Mouse (Mus musculus) intestine, postnatal 0 days (tissue): ENCODE data around the gene Ap2b1. TPM values are rescaled to one million over a fixed set of nuclear protein-coding genes. Genes with fewer than 3 reads are reported as not detected.

Source experiments
- ATAC-seq: fragments of 200-750 bp; cut with Nextera tagmentation; 2 replicates; pipeline ENCODE4 v1.8.0; 2017; ENCODE audit warnings: mild to moderate bottlenecking, moderate TSS enrichment, moderate library complexity
- H3K27ac ChIP-seq: fragments of 300-500 bp; sonication (generic); 2 replicates; pipeline ENCODE4 v1.5.1; 2014; ENCODE audit warnings: mild to moderate bottlenecking, low read depth, low read length, moderate library complexity
- H3K27me3 ChIP-seq: fragments of 300-500 bp; sonication (generic); replicated peaks from 2 replicates; pipeline ENCODE4 v1.6.1; 2014; ENCODE audit warnings: low read length, mixed read lengths; ENCODE audit not compliant: control insufficient read depth, insufficient read depth
- H3K36me3 ChIP-seq: fragments of 300-500 bp; sonication (generic); 2 replicates; pipeline ENCODE4 v1.6.1; 2014; ENCODE audit warnings: mild to moderate bottlenecking, moderate library complexity; ENCODE audit not compliant: control insufficient read depth, insufficient read depth
- H3K4me1 ChIP-seq: fragments of 300-500 bp; sonication (generic); replicated peaks from 2 replicates; pipeline ENCODE4 v1.6.1; 2014; ENCODE audit warnings: antibody characterized with exemption, low read length, mixed read lengths; ENCODE audit not compliant: control insufficient read depth, insufficient read depth
- H3K4me2 ChIP-seq: fragments of 300-500 bp; sonication (generic); replicated peaks from 2 replicates; pipeline ENCODE4 v1.6.1; 2014; ENCODE audit warnings: low read depth, mild to moderate bottlenecking, moderate library complexity
- H3K4me3 ChIP-seq: fragments of 300-500 bp; sonication (generic); 2 replicates; pipeline ENCODE4 v1.5.1; 2014; ENCODE audit warnings: low read depth, low read length
- H3K9ac ChIP-seq: fragments of 300-500 bp; sonication (generic); 2 replicates; pipeline ENCODE4 v1.6.1; 2014; ENCODE audit warnings: mild to moderate bottlenecking, low read depth, low read length
- H3K9me3 ChIP-seq: fragments of 300-500 bp; sonication (generic); 2 replicates; pipeline ENCODE4 v1.6.1; 2016; ENCODE audit warnings: mixed run types; ENCODE audit not compliant: control insufficient read depth
- CTCF ChIP-seq: sonication (generic); IDR thresholded peaks from 2 replicates; pipeline ENCODE4 v1.5.1; 2016; ENCODE audit warnings: low read depth, mild to moderate bottlenecking, control low read depth, antibody characterized with exemption, moderate library complexity
- WGBS: fragments of 180-500 bp; shearing (Covaris S2); extraction: QIAGEN DNeasy Blood & Tissue Kit; methylation state at CpG from one replicate; pipeline ENCODE4 v1.1.7; 2014; 5-methylcytosine and 5-hydroxymethylcytosine counted together
- polyA plus RNA-seq: library from polyadenylated mRNA; unstranded; fragments of >200 nt; fragmentation: Nextera tagmentation; extraction: Ambion mirVana; gene quantifications from 2 replicates; pipeline ENCODE4 v1.2.1, GENCODE M21; 2015

Gene Ap2b1
- polyA plus RNA-seq, 1 experiment from 2014 or later, result 20.7 TPM

GRCm38 (mm10) chr11:83271951-83272843 is 26.6 kb upstream of the Ap2b1 start:
- no peaks in the 10 kb centered on the region for H3K9me3 ChIP-seq
- 14% methylated on average over 2 of the region's 2 CpGs for WGBS
- no peak for ATAC-seq
- H3K4me1 ChIP-seq, result no peaks in the 10 kb centered on the region
- H3K4me2 ChIP-seq, result peak overlapping the region; percentile 69; the same call in 1 of the 2 replicates
- TF ChIP-seq CTCF, result peak; percentile 59
- H3K36me3 ChIP-seq, result no peaks in the 10 kb centered on the region
- no peak overlapping the region for H3K27ac ChIP-seq
- no peak overlapping the region for H3K9ac ChIP-seq
- no peaks in the 10 kb centered on the region; the same call in 1 of the 2 replicates for H3K27me3 ChIP-seq
- H3K4me3 ChIP-seq, result no peak overlapping the region

- H3K9ac ChIP-seq, result no peak overlapping the region
- no peaks in the 10 kb centered on the region for H3K4me1 ChIP-seq
- H3K36me3 ChIP-seq, result no peaks in the 10 kb centered on the region
- TF ChIP-seq CTCF, result no peak
- WGBS, result 52% methylated on average over 7 of the region's 7 CpGs
- no peak overlapping the region for H3K4me2 ChIP-seq
- H3K4me3 ChIP-seq, result no peak overlapping the region
- no peak for ATAC-seq
- no peaks in the 10 kb centered on the region for H3K9me3 ChIP-seq
- no peaks in the 10 kb centered on the region; the same call in 1 of the 2 replicates for H3K27me3 ChIP-seq
- H3K27ac ChIP-seq, result no peak overlapping the region
These were observed 22.6 kb upstream of the Ap2b1 start for GRCm38 (mm10) chr11:83276251-83276650.

- Histone ChIP-seq H3K27ac (no peak overlapping the region), H3K4me2 (no peak overlapping the region), H3K4me3 (no peak overlapping the region), H3K9ac (no peak overlapping the region), H3K9me3 (no peaks in the 10 kb centered on the region), H3K27me3 (no peaks in the 10 kb centered on the region; the same call in 1 of the 2 replicates), H3K36me3 (no peaks in the 10 kb centered on the region), H3K4me1 (no peaks in the 10 kb centered on the region)
- WGBS, result 81% methylated on average over 4 of the region's 4 CpGs
- no peak for TF ChIP-seq CTCF
- no peak for ATAC-seq
These were observed 19.8 kb upstream of the Ap2b1 start for GRCm38 (mm10) chr11:83279024-83279423.

GRCm38 (mm10) chr11:83279691-83280090 is 19.1 kb upstream of the Ap2b1 start:
- H3K4me1 ChIP-seq, result no peaks in the 10 kb centered on the region
- H3K27ac ChIP-seq, result no peak overlapping the region
- H3K36me3 ChIP-seq, result no peaks in the 10 kb centered on the region
- 59% methylated on average over 6 of the region's 6 CpGs for WGBS
- TF ChIP-seq CTCF, result no peak
- H3K9ac ChIP-seq, result no peak overlapping the region
- H3K27me3 ChIP-seq, result no peaks in the 10 kb centered on the region; the same call in 1 of the 2 replicates
- H3K9me3 ChIP-seq, result no peaks in the 10 kb centered on the region
- no peak overlapping the region for H3K4me2 ChIP-seq
- H3K4me3 ChIP-seq, result no peak overlapping the region
- no peak for ATAC-seq

- no peak overlapping the region for H3K4me3 ChIP-seq
- 55% methylated on average over 2 of the region's 2 CpGs for WGBS
- H3K36me3 ChIP-seq, result no peaks in the 10 kb centered on the region
- no peaks in the 10 kb centered on the region for H3K27me3 ChIP-seq
- no peak overlapping the region for H3K9ac ChIP-seq
- no peaks in the 10 kb centered on the region for H3K9me3 ChIP-seq
- H3K4me1 ChIP-seq, result no peaks in the 10 kb centered on the region
- H3K27ac ChIP-seq, result no peak overlapping the region
- TF ChIP-seq CTCF, result no peak
- ATAC-seq, result no peak
- H3K4me2 ChIP-seq, result no peak overlapping the region
These were observed 16.7 kb upstream of the Ap2b1 start for GRCm38 (mm10) chr11:83282084-83282483.

- TF ChIP-seq CTCF, result no peak
- ATAC-seq, result no peak
- Histone ChIP-seq H3K27me3 (no peaks in the 10 kb centered on the region), H3K27ac (no peak overlapping the region), H3K4me3 (no peak overlapping the region), H3K9ac (no peak overlapping the region), H3K4me1 (no peaks in the 10 kb centered on the region), H3K9me3 (no peaks in the 10 kb centered on the region), H3K36me3 (no peaks in the 10 kb centered on the region), H3K4me2 (no peak overlapping the region)
- WGBS, result 87% methylated on average over 4 of the region's 4 CpGs
These were observed 13.2 kb upstream of the Ap2b1 start for GRCm38 (mm10) chr11:83285627-83286026.
